Comparison of ENCODE assay signal across 2 mouse cellular contexts in genomic region chr16:31918248-31918724, GRCm38 (mm10).
TF ChIP-seq lines count a peak whose summit lies in the region.

No protein-coding gene starts in this region.

TF ChIP-seq in CH12.LX, 34 proteins besides CTCF, POLR2A, EP300 and RAD21:
- TF ChIP-seq NELFE (IDR thresholded peaks at IDR 0.05; ENCODE audit: low read depth, low read length) (peak; percentile 45; the same call in 1 of the 2 replicates), IRF4 (IDR thresholded peaks at IDR 0.05; ENCODE audit: low read depth, low read length) (peak; percentile 48; the same call in 1 of the 2 replicates), TBP (conservative IDR thresholded peaks at IDR 0.05; ENCODE audit: low read depth, low read length) (no peak), MEF2A (IDR thresholded peaks at IDR 0.05; ENCODE audit: borderline replicate concordance, low read depth, low read length) (peak; percentile 22; the same call in 1 of the 2 replicates), ZMIZ1 (IDR thresholded peaks at IDR 0.05; ENCODE audit: low read depth, low read length) (no peak), SMC3 (IDR thresholded peaks at IDR 0.05; ENCODE audit: low read depth, low read length) (peak; percentile 97), ZC3H11A (IDR thresholded peaks at IDR 0.05; ENCODE audit: low read depth, low read length) (peak; percentile 87), JUND (conservative IDR thresholded peaks at IDR 0.05; ENCODE audit: low read depth, low read length) (0 out of 2 replicates have a peak, but pooled peaks have one; percentile 33), E2F4 (IDR thresholded peaks at IDR 0.05; ENCODE audit: insufficient replicate concordance, low read depth, low read length) (no peak)

TF ChIP-seq in myocyte, 11 proteins besides CTCF, POLR2A, EP300 and RAD21:
- TF ChIP-seq TCF12 (IDR thresholded peaks at IDR 0.05; ENCODE audit: insufficient read depth, poor library complexity, severe bottlenecking) (no peak), CEBPB (IDR thresholded peaks at IDR 0.05; ENCODE audit: insufficient read depth, poor library complexity, severe bottlenecking) (no peak), SRF (IDR thresholded peaks at IDR 0.05; ENCODE audit: control insufficient read depth, insufficient read length, low read depth) (no peak), MAX (IDR thresholded peaks at IDR 0.05; ENCODE audit: low read depth) (no peak), REST (IDR thresholded peaks at IDR 0.05; ENCODE audit: insufficient read depth, insufficient read length) (no peak)
